In genomic region chr10:18289512-18289911, GRCm38 (mm10) we compare ENCODE assay signal across 22 mouse cellular contexts. TPM values are rescaled to one million over a fixed set of nuclear protein-coding genes. Genes with fewer than 3 reads are reported as not detected.
DNase-seq lines count a peak whose midpoint lies in the region; ATAC-seq and TF ChIP-seq lines count a peak whose summit lies in the region.
"Had no signal": no experiment of that assay in that cellular context is flagged by ENCODE, and none has a peak within 500 bp of the region (broad histone marks: within the 10 kb centered on the region; RNA-seq: fewer than 3 reads in every experiment).

No protein-coding gene starts in this region.

- TF ChIP-seq CTCF in kidney, postnatal 0 days (IDR thresholded peaks at IDR 0.05; ENCODE audit: low read depth): no peak

- H3K9ac ChIP-seq in kidney, postnatal 0 days (ENCODE audit: low read depth, low read length): no peak overlapping the region
- H3K9ac ChIP-seq: forebrain, embryonic 13.5 days; hindbrain, embryonic 13.5 days; midbrain, embryonic 12.5 days; neural tube, embryonic 12.5 days had no signal

- no peaks in the 10 kb centered on the region for H3K4me1 ChIP-seq in kidney, postnatal 0 days (replicated peaks; ENCODE audit: insufficient read depth, low read length)
- H3K4me1 ChIP-seq: forebrain, embryonic 13.5 days; hindbrain, embryonic 13.5 days; midbrain, embryonic 12.5 days; neural tube, embryonic 12.5 days had no signal

- no peak overlapping the region for H3K4me3 ChIP-seq in kidney, postnatal 0 days (replicated peaks; ENCODE audit: low read depth, low read length)
- H3K4me3 ChIP-seq: forebrain, embryonic 13.5 days; heart, adult 2 months; hindbrain, embryonic 13.5 days; midbrain, embryonic 12.5 days; neural tube, embryonic 12.5 days had no signal

- no peak for ATAC-seq in kidney, postnatal 0 days (replicated peaks; ENCODE audit: low FRiP score, low read depth)
- ATAC-seq: activated CD4-positive, CD25-positive, alpha-beta regulatory T cell, adult 4 months; forebrain, embryonic 13.5 days; inflammation-experienced regulatory T-cells, adult 6 months had no signal

- no peaks in the 10 kb centered on the region for H3K9me3 ChIP-seq in kidney, postnatal 0 days (replicated peaks; ENCODE audit: low read length)
- H3K9me3 ChIP-seq: forebrain, embryonic 13.5 days; G1E; hindbrain, embryonic 13.5 days; midbrain, embryonic 12.5 days; neural tube, embryonic 12.5 days had no signal

- H3K27me3 ChIP-seq in kidney, postnatal 0 days (ENCODE audit: insufficient read depth, low read length): no peaks in the 10 kb centered on the region
- H3K27me3 ChIP-seq: forebrain, embryonic 13.5 days; hindbrain, embryonic 13.5 days; midbrain, embryonic 12.5 days; neural tube, embryonic 12.5 days had no signal

- H3K4me2 ChIP-seq in kidney, postnatal 0 days (ENCODE audit: low read length): no peak overlapping the region
- H3K4me2 ChIP-seq: forebrain, embryonic 13.5 days; hindbrain, embryonic 13.5 days; midbrain, embryonic 12.5 days; neural tube, embryonic 12.5 days had no signal

- no peaks in the 10 kb centered on the region for H3K36me3 ChIP-seq in kidney, postnatal 0 days (ENCODE audit: insufficient read depth, low read length)
- H3K36me3 ChIP-seq: G1E; hindbrain, embryonic 13.5 days; midbrain, embryonic 12.5 days; neural tube, embryonic 12.5 days had no signal

- 14% methylated on average over 1 of the region's 1 CpGs for WGBS in kidney, postnatal 0 days

- peak overlapping the region; percentile 36; the same call in 1 of the 2 replicates for H3K27ac ChIP-seq in kidney, postnatal 0 days
- H3K27ac ChIP-seq: forebrain, embryonic 13.5 days; heart, adult 2 months; hindbrain, embryonic 13.5 days; midbrain, embryonic 12.5 days; neural tube, embryonic 12.5 days had no signal

- peak; percentile 4 for DNase-seq in embryo, embryonic 10 days (ENCODE audit: low spot score)
- no peak for DNase-seq in embryo, embryonic 11 days
- DNase-seq in lung, postnatal 14 days: peak; percentile 2
- no peak for DNase-seq in lung, adult 18-20 months
- peak; percentile 82 for DNase-seq in kidney, postnatal 0 days (ENCODE audit: low spot score)
- no peak for DNase-seq in left cerebral cortex, adult 18-20 months (ENCODE audit: low spot score in 2 of 2)
- no peak for DNase-seq in left cerebral cortex, adult 9 months (ENCODE audit: low spot score in 2 of 2)
- DNase-seq: cerebellum, adult 8-10 months; heart, postnatal 10 days; left cerebral cortex, postnatal 4 days; liver; lung, adult 2 months; right cerebral cortex, adult 18-20 months; thymus, postnatal 25 days had no signal

RNA-seq across cellular contexts. Expression of gene Nhsl1, which starts 29.3 kb away (rescaled TPM):
- 8.5 and 8.8 TPM in 2 replicates for polyA plus RNA-seq in kidney, postnatal 0 days (2015; fragmentation: Nextera tagmentation; extraction: Ambion mirVana)
- total RNA-seq in left cerebral cortex, adult 18-20 months (2021): 10 to 100 TPM; 20.0 to 23.2 TPM
- polyA plus RNA-seq: G1E had no signal

RNA-seq across cellular contexts. Expression of gene Ccdc28a, which starts 54.7 kb away (rescaled TPM):
- polyA plus RNA-seq in kidney, postnatal 0 days (2015; fragmentation: Nextera tagmentation; extraction: Ambion mirVana): 16.5 and 19.3 TPM in 2 replicates
- total RNA-seq in left cerebral cortex, adult 18-20 months (2021): 10 to 100 TPM; 38.0 to 38.1 TPM

Comparison
In these comparisons a context has a peak if more than half of its experiments do, and no peak if none do; other contexts are left out.
1. DNase-seq: peak in embryo, embryonic 10 days (single experiment), lung, postnatal 14 days (single experiment) and kidney, postnatal 0 days (single experiment); none in embryo, embryonic 11 days (single experiment), lung, adult 18-20 months (0 of 2), left cerebral cortex, adult 18-20 months (0 of 2) and left cerebral cortex, adult 9 months (0 of 2).